Mouse (Mus musculus) lung, embryonic 15.5 days (tissue): ENCODE measurements at regions not wholly inside any gene's neighbourhood (a gene's known extent, or its start where the extent isn't known, plus 50 kb on each side); places are given as distances from the start of the nearest gene placed in this dataset.

Experiments used
- ATAC-seq: fragments of 200-750 bp; cut with Nextera tagmentation; 2 replicates; pipeline ENCODE4 v1.8.0; 2017; ENCODE audit warnings: moderate number of reproducible peaks, borderline replicate concordance; ENCODE audit not compliant: low FRiP score, low TSS enrichment; ENCODE audit errors: extremely low read depth
- H3K27ac ChIP-seq: fragments of 300-500 bp; sonication (generic); 2 replicates; pipeline ENCODE4 v1.5.1; 2015; ENCODE audit warnings: moderate library complexity, mild to moderate bottlenecking, inconsistent platforms
- H3K27me3 ChIP-seq: fragments of 300-500 bp; sonication (generic); 2 replicates; pipeline ENCODE4 v1.6.1; 2015; ENCODE audit warnings: inconsistent platforms
- H3K36me3 ChIP-seq: fragments of 300-500 bp; sonication (generic); 2 replicates; pipeline ENCODE4 v1.6.1; 2015; ENCODE audit warnings: inconsistent platforms
- H3K4me1 ChIP-seq: fragments of 300-500 bp; sonication (generic); 2 replicates; pipeline ENCODE4 v1.6.1; 2015; ENCODE audit warnings: inconsistent platforms
- H3K4me2 ChIP-seq: fragments of 300-500 bp; sonication (generic); 2 replicates; pipeline ENCODE4 v1.6.1; 2015; ENCODE audit warnings: inconsistent platforms, mild to moderate bottlenecking, moderate library complexity
- H3K4me3 ChIP-seq: fragments of 300-500 bp; sonication (generic); 2 replicates; pipeline ENCODE4 v1.5.1; 2015; ENCODE audit warnings: mild to moderate bottlenecking, inconsistent platforms
- H3K9ac ChIP-seq: fragments of 300-500 bp; sonication (generic); 2 replicates; pipeline ENCODE4 v1.6.1; 2015; ENCODE audit warnings: inconsistent platforms
- H3K9me3 ChIP-seq: fragments of 300-500 bp; sonication (generic); 2 replicates; pipeline ENCODE4 v1.6.1; 2016; ENCODE audit warnings: inconsistent platforms
- WGBS: fragments of 180-500 bp; shearing (Covaris S2); methylation state at CpG from one replicate; pipeline ENCODE4 v1.1.7; 2015; 5-methylcytosine and 5-hydroxymethylcytosine counted together

- 72% methylated on average over 6 of the region's 6 CpGs for WGBS
- H3K27ac ChIP-seq: no peak overlapping the region
- no peak overlapping the region for H3K4me3 ChIP-seq
- no peak for ATAC-seq
- no peaks in the 10 kb centered on the region for H3K27me3 ChIP-seq
- no peak overlapping the region for H3K9ac ChIP-seq
- no peaks in the 10 kb centered on the region for H3K36me3 ChIP-seq
- H3K9me3 ChIP-seq: no peaks in the 10 kb centered on the region
- no peaks in the 10 kb centered on the region for H3K4me1 ChIP-seq
- no peak overlapping the region for H3K4me2 ChIP-seq
Observed at GRCm38 (mm10) chr7:69581668-69582067, 784.9 kb downstream of the Nr2f2 start.

DNA sequence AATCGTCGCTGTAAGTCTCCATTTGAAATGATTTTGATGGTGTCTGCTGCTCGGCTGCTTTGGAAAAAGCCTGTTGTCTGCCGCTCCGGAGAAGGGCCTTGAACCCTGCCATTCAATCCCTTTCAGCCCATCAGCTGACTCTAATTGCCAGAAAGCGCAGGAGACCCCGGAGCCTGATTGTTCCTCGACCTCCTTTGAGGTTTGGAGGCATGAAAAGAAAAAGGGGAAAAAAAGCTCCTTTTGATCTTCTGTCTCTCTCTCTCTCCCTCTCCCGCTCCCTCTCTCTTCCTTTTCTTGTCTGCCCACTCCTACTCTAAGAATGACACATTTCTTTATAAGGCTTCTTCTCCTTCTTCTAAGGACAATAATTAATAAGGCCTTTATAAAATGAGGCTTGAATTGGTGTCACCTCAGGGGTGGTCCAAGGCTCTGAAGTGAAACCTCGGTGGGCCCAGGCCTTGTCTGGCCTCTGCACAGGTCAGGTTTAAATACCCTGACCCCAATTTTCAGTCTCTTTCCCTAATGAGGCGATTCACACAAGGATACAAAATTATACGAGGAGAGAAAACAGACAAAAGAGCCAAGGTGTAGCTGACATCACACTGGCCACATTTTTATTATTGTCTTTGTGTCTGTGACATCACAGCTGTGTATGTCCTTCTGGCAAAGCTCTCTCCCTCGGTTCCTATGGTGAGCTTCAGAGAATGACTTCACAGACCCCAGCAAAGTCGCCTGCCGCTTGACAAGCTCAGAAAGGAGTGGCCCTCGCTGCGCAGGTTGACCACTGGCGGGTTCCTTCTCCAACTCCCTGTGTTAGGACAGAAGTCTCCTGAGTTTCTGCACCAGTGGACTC lies 787.4 kb downstream of the Nr2f2 start:
- no peaks in the 10 kb centered on the region for H3K27me3 ChIP-seq
- H3K4me2 ChIP-seq: no peak overlapping the region
- no peak for ATAC-seq
- H3K27ac ChIP-seq: no peak overlapping the region
- no peak overlapping the region for H3K9ac ChIP-seq
- WGBS: 60% methylated on average over 18 of the region's 18 CpGs
- no peaks in the 10 kb centered on the region for H3K36me3 ChIP-seq
- no peak overlapping the region for H3K4me3 ChIP-seq
- no peaks in the 10 kb centered on the region for H3K9me3 ChIP-seq
- H3K4me1 ChIP-seq: no peaks in the 10 kb centered on the region

GRCm38 (mm10) chr7:69577754-69578153 lies 788.8 kb downstream of the Nr2f2 start:
- H3K9me3 ChIP-seq: no peaks in the 10 kb centered on the region
- no peaks in the 10 kb centered on the region for H3K4me1 ChIP-seq
- no peak overlapping the region for H3K4me3 ChIP-seq
- no peak overlapping the region for H3K9ac ChIP-seq
- no peak overlapping the region for H3K4me2 ChIP-seq
- 43% methylated on average over 6 of the region's 6 CpGs for WGBS
- H3K27ac ChIP-seq: no peak overlapping the region
- H3K36me3 ChIP-seq: no peaks in the 10 kb centered on the region
- no peak for ATAC-seq
- no peaks in the 10 kb centered on the region for H3K27me3 ChIP-seq

GRCm38 (mm10) chr7:69576596-69576995 lies 789.9 kb downstream of the Nr2f2 start:
- WGBS: 81% methylated on average over 6 of the region's 6 CpGs
- Histone ChIP-seq H3K27me3 (no peaks in the 10 kb centered on the region), H3K4me2 (no peak overlapping the region), H3K36me3 (no peaks in the 10 kb centered on the region), H3K4me1 (no peaks in the 10 kb centered on the region), H3K9me3 (no peaks in the 10 kb centered on the region), H3K27ac (no peak overlapping the region), H3K9ac (no peak overlapping the region), H3K4me3 (no peak overlapping the region)
- ATAC-seq: no peak

GRCm38 (mm10) chr7:69573730-69574129 lies 792.8 kb downstream of the Nr2f2 start:
- H3K27me3 ChIP-seq: no peaks in the 10 kb centered on the region
- no peak for ATAC-seq
- no peaks in the 10 kb centered on the region for H3K36me3 ChIP-seq
- 68% methylated on average over 5 of the region's 5 CpGs for WGBS
- H3K4me2 ChIP-seq: no peak overlapping the region
- H3K4me3 ChIP-seq: no peak overlapping the region
- no peaks in the 10 kb centered on the region for H3K4me1 ChIP-seq
- H3K9ac ChIP-seq: no peak overlapping the region
- no peaks in the 10 kb centered on the region for H3K9me3 ChIP-seq
- H3K27ac ChIP-seq: no peak overlapping the region

DNA sequence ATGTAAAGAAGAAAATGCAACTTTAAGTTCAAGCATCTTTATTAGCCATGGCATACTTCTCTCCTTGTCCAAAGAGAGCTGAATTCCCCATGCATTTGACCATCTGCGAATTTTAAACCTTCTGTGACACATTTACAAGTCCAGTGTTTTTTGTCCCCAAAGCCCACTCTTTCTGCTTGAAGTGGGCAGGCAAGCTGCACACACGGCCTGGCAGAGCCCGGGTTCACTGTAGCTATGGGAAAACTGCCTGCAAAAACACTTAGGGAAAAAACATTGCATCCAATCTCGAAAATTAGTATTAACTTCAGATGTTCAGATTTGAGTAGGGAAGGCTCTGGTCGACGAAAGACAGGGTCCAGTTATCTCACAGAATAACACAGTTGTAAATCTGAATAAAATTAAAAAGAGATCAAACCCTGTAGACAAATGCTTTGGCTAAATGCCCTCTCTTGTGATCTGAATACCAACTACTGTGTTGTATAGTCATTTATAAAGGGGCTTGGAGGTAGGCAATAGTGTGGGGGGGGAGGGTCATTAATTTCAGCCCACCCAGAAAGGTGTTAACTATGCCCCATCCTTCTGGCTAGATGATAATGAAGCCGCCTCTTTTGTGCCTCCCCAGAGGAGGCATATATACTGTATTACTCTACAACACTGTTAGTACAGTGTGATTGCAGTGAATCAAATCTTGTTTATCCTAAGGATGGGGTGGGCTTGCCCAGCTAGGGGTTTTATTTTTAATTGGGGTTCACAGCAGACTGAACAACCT lies 793.7 kb downstream of the Nr2f2 start:
- Histone ChIP-seq H3K9me3 (no peaks in the 10 kb centered on the region), H3K36me3 (no peaks in the 10 kb centered on the region), H3K4me1 (no peaks in the 10 kb centered on the region), H3K4me2 (no peak overlapping the region), H3K9ac (no peak overlapping the region), H3K4me3 (no peak overlapping the region), H3K27ac (no peak overlapping the region), H3K27me3 (no peaks in the 10 kb centered on the region)
- no peak for ATAC-seq
- 76% methylated on average over 7 of the region's 7 CpGs for WGBS

DNA sequence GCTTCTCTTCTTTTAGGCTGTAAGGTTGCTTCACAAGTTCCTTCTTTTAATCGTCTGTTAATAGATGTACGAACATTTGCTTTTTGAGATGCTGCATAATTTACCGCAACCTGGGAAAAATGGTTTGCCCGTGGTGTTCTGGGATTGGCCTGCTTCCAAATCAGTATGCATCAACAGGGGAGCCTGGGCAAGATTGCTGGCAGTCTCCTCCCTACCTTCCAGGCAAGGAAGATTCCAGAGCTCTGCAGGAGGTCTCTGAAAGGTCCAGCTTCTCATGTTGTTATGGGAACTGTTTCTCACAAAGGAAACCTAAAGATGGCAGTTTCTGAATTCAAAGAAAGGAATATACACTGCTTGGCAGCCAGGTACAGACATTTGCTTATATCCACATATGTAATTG lies 799.6 kb downstream of the Nr2f2 start:
- no peaks in the 10 kb centered on the region for H3K4me1 ChIP-seq
- no peak overlapping the region for H3K4me2 ChIP-seq
- H3K4me3 ChIP-seq: no peak overlapping the region
- H3K36me3 ChIP-seq: no peaks in the 10 kb centered on the region
- no peak overlapping the region for H3K9ac ChIP-seq
- ATAC-seq: no peak
- H3K27me3 ChIP-seq: no peaks in the 10 kb centered on the region
- WGBS: 69% methylated on average over 4 of the region's 4 CpGs
- no peak overlapping the region for H3K27ac ChIP-seq
- no peaks in the 10 kb centered on the region for H3K9me3 ChIP-seq

DNA sequence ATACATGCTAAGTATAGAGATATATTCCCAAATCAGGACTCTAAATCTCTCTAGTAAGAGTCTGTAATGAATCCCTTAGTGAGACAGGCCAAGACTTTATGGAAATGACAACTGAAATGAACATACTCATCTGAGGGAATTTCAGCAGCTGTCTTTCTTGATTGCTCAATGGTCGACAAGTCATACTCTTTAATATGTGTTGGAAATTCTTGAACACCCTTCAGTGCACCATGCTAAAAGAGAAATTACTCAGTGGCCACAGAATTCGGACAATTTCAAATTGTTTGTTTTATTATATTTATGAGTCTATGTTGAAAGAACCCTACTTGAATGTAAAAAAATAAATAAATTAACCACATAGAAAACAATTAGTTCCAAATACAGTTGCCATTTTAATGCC lies 802.1 kb downstream of the Nr2f2 start:
- Histone ChIP-seq H3K4me1 (no peaks in the 10 kb centered on the region), H3K4me2 (no peak overlapping the region), H3K27ac (no peak overlapping the region), H3K9ac (no peak overlapping the region), H3K9me3 (no peaks in the 10 kb centered on the region), H3K36me3 (no peaks in the 10 kb centered on the region), H3K27me3 (no peaks in the 10 kb centered on the region), H3K4me3 (no peak overlapping the region)
- ATAC-seq: no peak
- WGBS: 73% methylated on average over 2 of the region's 2 CpGs

- Histone ChIP-seq H3K27ac (no peak overlapping the region), H3K4me3 (no peak overlapping the region), H3K4me2 (no peak overlapping the region), H3K9ac (no peak overlapping the region), H3K4me1 (no peaks in the 10 kb centered on the region), H3K9me3 (no peaks in the 10 kb centered on the region), H3K36me3 (no peaks in the 10 kb centered on the region), H3K27me3 (no peaks in the 10 kb centered on the region)
- 58% methylated on average over 8 of the region's 8 CpGs for WGBS
- no peak for ATAC-seq
Observed at GRCm38 (mm10) chr7:69554776-69555175, 805.7 kb upstream of the Arrdc4 start.

DNA sequence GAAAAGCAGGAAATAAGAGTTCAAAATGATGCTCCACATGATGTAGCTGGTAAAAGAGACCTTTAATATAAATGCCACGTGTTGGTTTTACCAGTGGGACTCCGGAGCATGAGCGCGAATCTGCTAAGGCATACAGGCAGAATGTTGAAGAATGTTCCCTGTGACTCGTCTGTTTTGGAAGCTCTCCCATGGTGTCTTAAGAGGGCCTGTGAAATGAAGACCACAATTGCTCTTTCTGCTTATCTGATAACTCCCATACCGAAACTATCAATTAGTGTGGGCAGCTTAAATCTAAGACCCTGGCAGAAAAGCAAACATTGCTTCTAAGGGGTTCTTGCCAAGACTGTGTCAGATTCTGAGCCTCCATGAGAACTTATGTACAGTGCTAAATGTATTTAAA lies 804.9 kb upstream of the Arrdc4 start:
- Histone ChIP-seq H3K27ac (no peak overlapping the region), H3K4me2 (no peak overlapping the region), H3K9me3 (no peaks in the 10 kb centered on the region), H3K9ac (no peak overlapping the region), H3K36me3 (no peaks in the 10 kb centered on the region), H3K4me3 (no peak overlapping the region), H3K4me1 (no peaks in the 10 kb centered on the region), H3K27me3 (no peaks in the 10 kb centered on the region)
- WGBS: 64% methylated on average over 6 of the region's 6 CpGs
- ATAC-seq: no peak

DNA sequence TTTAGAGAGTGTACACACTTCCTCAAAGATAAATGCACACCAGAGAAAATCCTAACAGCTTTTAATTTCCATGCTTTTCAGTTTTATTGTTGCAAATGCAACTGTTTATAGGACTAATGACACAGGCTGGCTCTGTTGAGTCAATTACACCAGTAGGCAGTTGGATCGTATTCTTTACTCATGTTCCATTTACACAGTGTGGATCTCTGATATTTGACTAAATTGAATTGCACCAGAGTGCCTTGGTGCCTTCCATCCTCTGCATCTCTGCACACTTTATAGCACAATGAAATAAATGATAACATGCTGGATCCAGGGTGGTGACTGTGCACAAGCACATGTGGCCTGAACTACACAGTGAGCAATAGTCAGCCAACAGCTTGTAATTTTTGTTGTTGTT lies 787.0 kb upstream of the Arrdc4 start:
- WGBS: 79% methylated on average over 1 of the region's 1 CpGs
- Histone ChIP-seq H3K9ac (no peak overlapping the region), H3K36me3 (no peaks in the 10 kb centered on the region), H3K4me2 (no peak overlapping the region), H3K9me3 (no peaks in the 10 kb centered on the region), H3K27me3 (no peaks in the 10 kb centered on the region), H3K4me1 (no peaks in the 10 kb centered on the region), H3K27ac (no peak overlapping the region), H3K4me3 (no peak overlapping the region)
- no peak for ATAC-seq

DNA sequence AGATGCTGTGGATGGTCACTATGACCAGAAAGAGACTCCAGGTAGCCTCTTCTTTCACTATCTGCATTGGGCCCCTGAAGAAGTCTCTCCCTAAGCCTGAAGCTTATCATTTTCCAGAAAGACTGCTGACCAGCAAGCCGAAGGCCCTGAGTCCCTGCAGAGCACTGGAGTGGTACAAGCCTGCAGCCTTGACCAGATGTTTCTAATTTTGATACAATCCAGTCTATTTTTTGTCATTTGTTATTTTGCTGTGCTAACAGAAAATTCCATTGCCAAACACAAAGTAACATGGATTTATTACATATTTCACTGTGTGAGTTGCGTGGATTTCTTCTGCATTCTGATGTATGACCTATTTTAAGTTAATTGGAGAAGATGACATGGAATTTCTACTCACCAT lies 764.9 kb upstream of the Arrdc4 start:
- WGBS: 59% methylated on average over 2 of the region's 2 CpGs
- no peaks in the 10 kb centered on the region for H3K9me3 ChIP-seq
- H3K27me3 ChIP-seq: no peaks in the 10 kb centered on the region
- H3K27ac ChIP-seq: no peak overlapping the region
- no peaks in the 10 kb centered on the region for H3K36me3 ChIP-seq
- no peak for ATAC-seq
- H3K9ac ChIP-seq: no peak overlapping the region
- H3K4me1 ChIP-seq: no peaks in the 10 kb centered on the region
- no peak overlapping the region for H3K4me3 ChIP-seq
- H3K4me2 ChIP-seq: no peak overlapping the region
